Mouse (Mus musculus) limb, embryonic 11.5 days (tissue): ENCODE data around the gene Thap4. TPM values are rescaled to one million over a fixed set of nuclear protein-coding genes. Genes with fewer than 3 reads are reported as not detected.
"Not testable (repeated sequence)": the region's sequence is repeated elsewhere in the genome, so short reads cannot be mapped to it uniquely, and the experiment has no call there.

Source experiments
- ATAC-seq: fragments of 200-750 bp; cut with Nextera tagmentation; 2 replicates; pipeline ENCODE4 v1.8.0; 2017; ENCODE audit warnings: low read depth; ENCODE audit not compliant: insufficient number of reproducible peaks, low FRiP score, low TSS enrichment
- DNase-seq: peaks from one replicate; pipeline ENCODE4 v3.0.0-alpha.2; 2015; ENCODE audit warnings: low spot score
- H3K27ac ChIP-seq: fragments of 300-500 bp; sonication (generic); replicated peaks from 2 replicates; pipeline ENCODE4 v1.5.1; 2014; ENCODE audit warnings: low read depth, mild to moderate bottlenecking, low read length
- H3K27me3 ChIP-seq: fragments of 300-500 bp; sonication (generic); 2 replicates; pipeline ENCODE4 v1.6.1; 2014; ENCODE audit warnings: mild to moderate bottlenecking, low read length, mixed read lengths; ENCODE audit not compliant: control insufficient read depth, insufficient read depth
- H3K36me3 ChIP-seq: fragments of 300-500 bp; sonication (generic); 2 replicates; pipeline ENCODE4 v1.6.1; 2014; ENCODE audit warnings: mild to moderate bottlenecking, low read length, moderate library complexity, mixed read lengths; ENCODE audit not compliant: control insufficient read depth, insufficient read depth
- H3K4me1 ChIP-seq: fragments of 300-500 bp; sonication (generic); 2 replicates; pipeline ENCODE4 v1.6.1; 2014; ENCODE audit warnings: low read length, mixed read lengths; ENCODE audit not compliant: control insufficient read depth, insufficient read depth
- H3K4me2 ChIP-seq: fragments of 300-500 bp; sonication (generic); 2 replicates; pipeline ENCODE4 v1.6.1; 2014; ENCODE audit warnings: low read depth, mild to moderate bottlenecking, moderate library complexity; ENCODE audit not compliant: severe bottlenecking
- H3K4me3 ChIP-seq: fragments of 300-500 bp; sonication (generic); 2 replicates; pipeline ENCODE4 v1.5.1; 2014; ENCODE audit warnings: low read depth, low read length
- H3K9ac ChIP-seq: fragments of 300-500 bp; sonication (generic); 2 replicates; pipeline ENCODE4 v1.6.1; 2014; ENCODE audit warnings: mild to moderate bottlenecking, low read length
- H3K9me3 ChIP-seq: fragments of 300-500 bp; sonication (generic); 2 replicates; pipeline ENCODE4 v1.6.1; 2016; ENCODE audit warnings: low read length; ENCODE audit not compliant: control insufficient read depth
- WGBS: fragments of 180-500 bp; shearing (Covaris S2); extraction: QIAGEN DNeasy Blood & Tissue Kit; methylation state at CpG from one replicate; pipeline ENCODE4 v1.1.7; 2014; 5-methylcytosine and 5-hydroxymethylcytosine counted together
- polyA plus RNA-seq: library from polyadenylated mRNA; unstranded; fragments of >200 nt; fragmentation: Nextera tagmentation; extraction: Ambion mirVana; gene quantifications from 2 replicates; pipeline ENCODE4 v1.2.1, GENCODE M21; 2014

Gene Thap4
- polyA plus RNA-seq, 1 experiment from 2014 or later, result 44.0 TPM

GRCm38 (mm10) chr1:93658559-93658958 is 96.1 kb downstream of the Thap4 start, which contains the start of gene Stk25:
TSS of gene Stk25 (minus strand) at chr1:93658659.
- H3K36me3 ChIP-seq, H3K27me3 ChIP-seq, H3K4me2 ChIP-seq, DNase-seq, ATAC-seq, H3K27ac ChIP-seq, H3K9me3 ChIP-seq, H3K4me3 ChIP-seq, H3K4me1 ChIP-seq, H3K9ac ChIP-seq: not testable (repeated sequence)

- ATAC-seq (no peak), DNase-seq (no peak)
- Histone ChIP-seq H3K27me3 (no peaks in the 10 kb centered on the region), H3K4me3 (no peak overlapping the region), H3K9ac (no peak overlapping the region), H3K36me3 (no peaks in the 10 kb centered on the region), H3K4me2 (no peak overlapping the region), H3K9me3 (no peaks in the 10 kb centered on the region), H3K27ac (no peak overlapping the region), H3K4me1 (no peaks in the 10 kb centered on the region)
- WGBS, result 70% methylated on average over 5 of the region's 5 CpGs
These were observed 97.7 kb downstream of the Thap4 start for GRCm38 (mm10) chr1:93657025-93657360.

GRCm38 (mm10) chr1:93656325-93657024 is 98.2 kb downstream of the Thap4 start:
- H3K4me3 ChIP-seq, result no peak overlapping the region
- H3K36me3 ChIP-seq, result no peaks in the 10 kb centered on the region
- no peak overlapping the region for H3K9ac ChIP-seq
- no peaks in the 10 kb centered on the region for H3K27me3 ChIP-seq
- ATAC-seq, result no peak
- DNase-seq, result no peak
- no peak overlapping the region for H3K27ac ChIP-seq
- WGBS, result 60% methylated on average over 7 of the region's 7 CpGs
- H3K4me2 ChIP-seq, result no peak overlapping the region
- no peaks in the 10 kb centered on the region for H3K4me1 ChIP-seq
- no peaks in the 10 kb centered on the region for H3K9me3 ChIP-seq

GRCm38 (mm10) chr1:93654798-93655197 is 99.9 kb downstream of the Thap4 start:
- no peak overlapping the region for H3K27ac ChIP-seq
- H3K4me3 ChIP-seq, result no peak overlapping the region
- H3K9ac ChIP-seq, result no peak overlapping the region
- H3K9me3 ChIP-seq, result no peaks in the 10 kb centered on the region
- no peaks in the 10 kb centered on the region for H3K36me3 ChIP-seq
- DNase-seq, result no peak
- no peak for ATAC-seq
- 79% methylated on average over 2 of the region's 2 CpGs for WGBS
- H3K4me1 ChIP-seq, result no peaks in the 10 kb centered on the region
- H3K27me3 ChIP-seq, result no peaks in the 10 kb centered on the region
- H3K4me2 ChIP-seq, result no peak overlapping the region

GRCm38 (mm10) chr1:93654275-93654674 is 100.4 kb downstream of the Thap4 start:
- Histone ChIP-seq H3K4me3 (no peak overlapping the region), H3K27me3 (no peaks in the 10 kb centered on the region), H3K9me3 (no peaks in the 10 kb centered on the region), H3K4me2 (no peak overlapping the region), H3K36me3 (no peaks in the 10 kb centered on the region), H3K9ac (no peak overlapping the region), H3K27ac (no peak overlapping the region), H3K4me1 (no peaks in the 10 kb centered on the region)
- ATAC-seq (no peak), DNase-seq (no peak)
- WGBS, result 48% methylated on average over 2 of the region's 2 CpGs

Other genes starting within 250 kb of the Thap4 start
- 7.0 and 7.4 TPM in 2 replicates for gene Farp2, start 242.8 kb downstream of the Thap4 start, polyA plus RNA-seq
- 182 and 191 TPM in 2 replicates for gene Stk25, start 96.2 kb downstream of the Thap4 start, polyA plus RNA-seq
- gene Bok, start 69.2 kb downstream of the Thap4 start, polyA plus RNA-seq, result 29.2 and 29.3 TPM in 2 replicates
- gene Atg4b, start 3.4 kb downstream of the Thap4 start, polyA plus RNA-seq, result 100 and 104 TPM in 2 replicates
- gene Dtymk, start 47.1 kb upstream of the Thap4 start, polyA plus RNA-seq, result 268 and 273 TPM in 2 replicates
- gene Ing5, start 49.1 kb upstream of the Thap4 start, polyA plus RNA-seq, result 17.4 and 18.2 TPM in 2 replicates
- gene D2hgdh, start 70.0 kb upstream of the Thap4 start, polyA plus RNA-seq, result 10.0 and 11.7 TPM in 2 replicates
- 0.05 TPM in 1 of 2 replicates, not detected in the other for gene Gal3st2, start 106.4 kb upstream of the Thap4 start, polyA plus RNA-seq
- gene Gal3st2b, start 163.4 kb upstream of the Thap4 start, polyA plus RNA-seq, result not detected in 2 replicates
- gene Gal3st2c, start 235.6 kb upstream of the Thap4 start, polyA plus RNA-seq, result not detected in 2 replicates